Mouse (Mus musculus): ENCODE data around the gene Tjap1. TPM values are rescaled to one million over a fixed set of nuclear protein-coding genes. Genes with fewer than 3 reads are reported as not detected.
A peak's percentile ranks its signal among the peaks of the same experiment; 100 is the strongest.

Gene Tjap1
- polyA plus RNA-seq, 1 experiment from 2014 or later: 48.0 TPM

- no peak overlapping the region for H3K9ac ChIP-seq
- no peak overlapping the region for H3K27ac ChIP-seq
- peaks cover 10% of the 10 kb centered on the region for H3K4me1 ChIP-seq
- H3K27me3 ChIP-seq (replicated peaks): no peaks in the 10 kb centered on the region
- ATAC-seq (ENCODE audit: low FRiP score, low read depth): no peak
- no peak overlapping the region for H3K4me3 ChIP-seq
- H3K9me3 ChIP-seq: no peaks in the 10 kb centered on the region
- H3K4me2 ChIP-seq (replicated peaks): no peak overlapping the region
- 56% methylated on average over 2 of the region's 2 CpGs for WGBS
- peaks cover 78% of the 10 kb centered on the region for H3K36me3 ChIP-seq
Observed at GRCm38 (mm10) chr17:46243624-46244023, 39.2 kb downstream of the Tjap1 start.

GRCm38 (mm10) chr17:46242993-46243392 lies 39.8 kb downstream of the Tjap1 start:
- H3K27ac ChIP-seq: no peak overlapping the region
- no peaks in the 10 kb centered on the region for H3K27me3 ChIP-seq (replicated peaks)
- no peak for ATAC-seq (ENCODE audit: low FRiP score, low read depth)
- no peaks in the 10 kb centered on the region for H3K9me3 ChIP-seq
- 88% methylated on average over 4 of the region's 4 CpGs for WGBS
- no peak overlapping the region for H3K4me3 ChIP-seq
- H3K9ac ChIP-seq: no peak overlapping the region
- H3K4me2 ChIP-seq (replicated peaks): no peak overlapping the region
- peaks cover 8% of the 10 kb centered on the region for H3K4me1 ChIP-seq
- peaks cover 85% of the 10 kb centered on the region for H3K36me3 ChIP-seq

- no peaks in the 10 kb centered on the region for H3K27me3 ChIP-seq (replicated peaks)
- no peak overlapping the region for H3K4me2 ChIP-seq (replicated peaks)
- H3K9ac ChIP-seq: no peak overlapping the region
- H3K4me3 ChIP-seq: no peak overlapping the region
- whole genome bisulfite sequencing: 87% methylated on average over 13 of the region's 13 CpGs
- ATAC-seq (ENCODE audit: low FRiP score, low read depth): no peak
- no peaks in the 10 kb centered on the region for H3K9me3 ChIP-seq
- peaks cover 8% of the 10 kb centered on the region for H3K4me1 ChIP-seq
- no peak overlapping the region for H3K27ac ChIP-seq
- H3K36me3 ChIP-seq: peaks cover 90% of the 10 kb centered on the region
Observed at GRCm38 (mm10) chr17:46242274-46242673, 40.6 kb downstream of the Tjap1 start.

GRCm38 (mm10) chr17:46241471-46241870 lies 41.4 kb downstream of the Tjap1 start:
- peaks cover 96% of the 10 kb centered on the region for H3K36me3 ChIP-seq
- H3K9me3 ChIP-seq: no peaks in the 10 kb centered on the region
- no peak overlapping the region for H3K4me3 ChIP-seq
- ATAC-seq (ENCODE audit: low FRiP score, low read depth): no peak
- H3K4me1 ChIP-seq: peaks cover under 1% of the 10 kb centered on the region; the same call in 1 of the 2 replicates
- H3K27ac ChIP-seq: no peak overlapping the region
- no peak overlapping the region for H3K9ac ChIP-seq
- H3K27me3 ChIP-seq (replicated peaks): no peaks in the 10 kb centered on the region
- H3K4me2 ChIP-seq (replicated peaks): no peak overlapping the region
- 84% methylated on average over 11 of the region's 11 CpGs for WGBS

GRCm38 (mm10) chr17:46239516-46240114 lies 43.2 kb downstream of the Tjap1 start:
- H3K4me1 ChIP-seq: no peaks in the 10 kb centered on the region
- H3K4me2 ChIP-seq (replicated peaks): no peak overlapping the region
- no peak overlapping the region for H3K4me3 ChIP-seq
- WGBS: 93% methylated on average over 15 of the region's 15 CpGs
- H3K27ac ChIP-seq: no peak overlapping the region
- H3K27me3 ChIP-seq (replicated peaks): no peaks in the 10 kb centered on the region
- no peak overlapping the region for H3K9ac ChIP-seq
- no peaks in the 10 kb centered on the region for H3K9me3 ChIP-seq
- peaks cover 90% of the 10 kb centered on the region for H3K36me3 ChIP-seq
- ATAC-seq (ENCODE audit: low FRiP score, low read depth): no peak

- no peaks in the 10 kb centered on the region for H3K9me3 ChIP-seq
- no peak overlapping the region for H3K9ac ChIP-seq
- no peaks in the 10 kb centered on the region for H3K4me1 ChIP-seq
- H3K4me2 ChIP-seq (replicated peaks): no peak overlapping the region
- H3K36me3 ChIP-seq: peaks cover 88% of the 10 kb centered on the region
- no peak overlapping the region for H3K4me3 ChIP-seq
- no peak overlapping the region for H3K27ac ChIP-seq
- WGBS: 88% methylated on average over 5 of the region's 5 CpGs
- H3K27me3 ChIP-seq (replicated peaks): no peaks in the 10 kb centered on the region
- ATAC-seq (ENCODE audit: low FRiP score, low read depth): no peak
Observed at GRCm38 (mm10) chr17:46237480-46237879, 45.3 kb downstream of the Tjap1 start.

GRCm38 (mm10) chr17:46237079-46237478 lies 45.7 kb downstream of the Tjap1 start:
- Histone ChIP-seq H3K27ac (no peak overlapping the region), H3K27me3 (replicated peaks) (no peaks in the 10 kb centered on the region), H3K9me3 (no peaks in the 10 kb centered on the region), H3K36me3 (peaks cover 88% of the 10 kb centered on the region), H3K9ac (no peak overlapping the region), H3K4me1 (no peaks in the 10 kb centered on the region), H3K4me2 (replicated peaks) (no peak overlapping the region), H3K4me3 (no peak overlapping the region)
- no peak for ATAC-seq (ENCODE audit: low FRiP score, low read depth)
- 93% methylated on average over 6 of the region's 6 CpGs for WGBS

- H3K4me1 ChIP-seq: no peaks in the 10 kb centered on the region
- H3K27ac ChIP-seq: no peak overlapping the region
- no peaks in the 10 kb centered on the region for H3K27me3 ChIP-seq (replicated peaks)
- H3K4me2 ChIP-seq (replicated peaks): no peak overlapping the region
- peaks cover 86% of the 10 kb centered on the region for H3K36me3 ChIP-seq
- H3K9ac ChIP-seq: 0 out of 2 replicates have a peak overlapping the region, but pooled peaks have one; percentile 13
- H3K9me3 ChIP-seq: no peaks in the 10 kb centered on the region
- no peak for ATAC-seq (ENCODE audit: low FRiP score, low read depth)
- WGBS: 93% methylated on average over 1 of the region's 1 CpGs
- H3K4me3 ChIP-seq: no peak overlapping the region
Observed at GRCm38 (mm10) chr17:46236067-46236466, 46.8 kb downstream of the Tjap1 start.

- Histone ChIP-seq H3K27me3 (replicated peaks) (no peaks in the 10 kb centered on the region), H3K9ac (no peak overlapping the region), H3K4me2 (replicated peaks) (no peak overlapping the region), H3K27ac (no peak overlapping the region), H3K4me1 (no peaks in the 10 kb centered on the region), H3K4me3 (no peak overlapping the region), H3K9me3 (no peaks in the 10 kb centered on the region), H3K36me3 (peaks cover 96% of the 10 kb centered on the region)
- WGBS: 90% methylated on average over 7 of the region's 7 CpGs
- no peak for ATAC-seq (ENCODE audit: low FRiP score, low read depth)
Observed at GRCm38 (mm10) chr17:46227576-46227975, 55.2 kb downstream of the Tjap1 start.

GRCm38 (mm10) chr17:46221601-46222000 lies 61.2 kb downstream of the Tjap1 start:
- H3K27ac ChIP-seq: no peak overlapping the region
- no peaks in the 10 kb centered on the region for H3K9me3 ChIP-seq
- H3K4me1 ChIP-seq: no peaks in the 10 kb centered on the region
- WGBS: 96% methylated on average over 3 of the region's 3 CpGs
- no peak overlapping the region for H3K4me3 ChIP-seq
- H3K36me3 ChIP-seq: peaks cover 94% of the 10 kb centered on the region
- no peak overlapping the region for H3K4me2 ChIP-seq (replicated peaks)
- no peaks in the 10 kb centered on the region for H3K27me3 ChIP-seq (replicated peaks)
- H3K9ac ChIP-seq: no peak overlapping the region
- ATAC-seq (ENCODE audit: low FRiP score, low read depth): no peak

- no peak overlapping the region for H3K9ac ChIP-seq
- no peaks in the 10 kb centered on the region for H3K27me3 ChIP-seq (replicated peaks)
- no peak overlapping the region for H3K4me3 ChIP-seq
- H3K4me2 ChIP-seq (replicated peaks): no peak overlapping the region
- H3K9me3 ChIP-seq: no peaks in the 10 kb centered on the region
- H3K4me1 ChIP-seq: no peaks in the 10 kb centered on the region
- no peak for ATAC-seq (ENCODE audit: low FRiP score, low read depth)
- H3K27ac ChIP-seq: no peak overlapping the region
- WGBS: 91% methylated on average over 3 of the region's 3 CpGs
- peaks cover 86% of the 10 kb centered on the region for H3K36me3 ChIP-seq
Observed at GRCm38 (mm10) chr17:46210550-46210949, 72.3 kb downstream of the Tjap1 start.

All from neural tube, embryonic 12.5 days (tissue).